Mouse (Mus musculus): ENCODE results near the gene Slc44a1. TPM values are rescaled to one million over a fixed set of nuclear protein-coding genes. Genes with fewer than 3 reads are reported as not detected.

Slc44a1 gene
- total and polyA plus RNA-seq, 2 experiments: 16.3 to 32.9 TPM

GRCm38 (mm10) chr4:53446216-53446615, 6.0 kb downstream of the Slc44a1 start:
- Histone ChIP-seq H3K27ac (replicated peaks; ENCODE audit: insufficient read depth, low read depth, low read length) (no peak overlapping the region), H3K4me1 (ENCODE audit: control insufficient read depth, insufficient read depth, low read length) (no peaks in the 10 kb centered on the region), H3K27me3 (ENCODE audit: control insufficient read depth, insufficient read depth, low read length) (no peaks in the 10 kb centered on the region), H3K79me2 (ENCODE audit: control insufficient read depth, insufficient read depth, low read length) (peaks cover 31% of the 10 kb centered on the region; the same call in 1 of the 2 replicates), H3K4me3 (ENCODE audit: insufficient read depth, low read depth, low read length) (no peak overlapping the region), H3K36me3 (ENCODE audit: control insufficient read depth, insufficient read depth, low read length) (no peaks in the 10 kb centered on the region), H3K9ac (ENCODE audit: low read depth, low read length) (no peak overlapping the region)
- TF ChIP-seq POLR2A (IDR thresholded peaks at IDR 0.05; ENCODE audit: extremely low read depth, insufficient read depth, low read length): no peak
- TF ChIP-seq CTCF (IDR thresholded peaks at IDR 0.05; ENCODE audit: low read depth, low read length): no peak
- DNase-seq (ENCODE audit: extremely low read depth, low read depth, low spot score): no peak
- 90% methylated on average over 3 of the region's 3 CpGs for WGBS

- Histone ChIP-seq H3K27ac (replicated peaks; ENCODE audit: insufficient read depth, low read depth, low read length) (no peak overlapping the region), H3K4me3 (ENCODE audit: insufficient read depth, low read depth, low read length) (no peak overlapping the region)
- WGBS: 96% methylated on average over 4 of the region's 4 CpGs
Measured at GRCm38 (mm10) chr4:53447773-53448172, 7.6 kb downstream of the Slc44a1 start.

GRCm38 (mm10) chr4:53450736-53451135, 10.5 kb downstream of the Slc44a1 start:
- Histone ChIP-seq H3K36me3 (ENCODE audit: control insufficient read depth, insufficient read depth, low read length) (no peaks in the 10 kb centered on the region), H3K4me3 (ENCODE audit: insufficient read depth, low read depth, low read length) (no peak overlapping the region)
- WGBS: 97% methylated on average over 7 of the region's 7 CpGs

More at GRCm38 (mm10) chr4:53447773-53448172, 7.6 kb downstream of the Slc44a1 start:
- Histone ChIP-seq H3K36me3 (ENCODE audit: control insufficient read depth, insufficient read depth, low read length) (no peaks in the 10 kb centered on the region), H3K27me3 (ENCODE audit: control insufficient read depth, insufficient read depth, low read length) (no peaks in the 10 kb centered on the region), H3K79me2 (ENCODE audit: control insufficient read depth, insufficient read depth, low read length) (peaks cover 31% of the 10 kb centered on the region; the same call in 1 of the 2 replicates), H3K9ac (ENCODE audit: low read depth, low read length) (no peak overlapping the region), H3K4me1 (ENCODE audit: control insufficient read depth, insufficient read depth, low read length) (peaks cover 6% of the 10 kb centered on the region)
- TF ChIP-seq POLR2A (IDR thresholded peaks at IDR 0.05; ENCODE audit: extremely low read depth, insufficient read depth, low read length) (no peak), CTCF (IDR thresholded peaks at IDR 0.05; ENCODE audit: low read depth, low read length) (no peak)
- no peak for DNase-seq (ENCODE audit: extremely low read depth, low read depth, low spot score)

GRCm38 (mm10) chr4:53451887-53452286, 11.7 kb downstream of the Slc44a1 start:
- Histone ChIP-seq H3K4me3 (ENCODE audit: insufficient read depth, low read depth, low read length) (no peak overlapping the region), H3K9ac (ENCODE audit: low read depth, low read length) (no peak overlapping the region), H3K36me3 (ENCODE audit: control insufficient read depth, insufficient read depth, low read length) (no peaks in the 10 kb centered on the region), H3K27ac (replicated peaks; ENCODE audit: insufficient read depth, low read depth, low read length) (no peak overlapping the region), H3K4me1 (ENCODE audit: control insufficient read depth, insufficient read depth, low read length) (peaks cover 6% of the 10 kb centered on the region), H3K27me3 (ENCODE audit: control insufficient read depth, insufficient read depth, low read length) (no peaks in the 10 kb centered on the region), H3K79me2 (ENCODE audit: control insufficient read depth, insufficient read depth, low read length) (peaks cover 36% of the 10 kb centered on the region)
- WGBS: 18% methylated on average over 4 of the region's 4 CpGs
- peak; percentile 72 for DNase-seq (ENCODE audit: extremely low read depth, low read depth, low spot score)
- TF ChIP-seq POLR2A (IDR thresholded peaks at IDR 0.05; ENCODE audit: extremely low read depth, insufficient read depth, low read length) (no peak), CTCF (IDR thresholded peaks at IDR 0.05; ENCODE audit: low read depth, low read length) (peak; percentile 45)

More at GRCm38 (mm10) chr4:53450736-53451135, 10.5 kb downstream of the Slc44a1 start:
- peaks cover 6% of the 10 kb centered on the region for H3K4me1 ChIP-seq (ENCODE audit: control insufficient read depth, insufficient read depth, low read length)
- DNase-seq (ENCODE audit: extremely low read depth, low read depth, low spot score): no peak
- TF ChIP-seq POLR2A (IDR thresholded peaks at IDR 0.05; ENCODE audit: extremely low read depth, insufficient read depth, low read length): no peak
- no peak for TF ChIP-seq CTCF (IDR thresholded peaks at IDR 0.05; ENCODE audit: low read depth, low read length)
- H3K79me2 ChIP-seq (ENCODE audit: control insufficient read depth, insufficient read depth, low read length): peaks cover 40% of the 10 kb centered on the region
- H3K9ac ChIP-seq (ENCODE audit: low read depth, low read length): no peak overlapping the region
- H3K27ac ChIP-seq (replicated peaks; ENCODE audit: insufficient read depth, low read depth, low read length): no peak overlapping the region
- no peaks in the 10 kb centered on the region for H3K27me3 ChIP-seq (ENCODE audit: control insufficient read depth, insufficient read depth, low read length)

DNA sequence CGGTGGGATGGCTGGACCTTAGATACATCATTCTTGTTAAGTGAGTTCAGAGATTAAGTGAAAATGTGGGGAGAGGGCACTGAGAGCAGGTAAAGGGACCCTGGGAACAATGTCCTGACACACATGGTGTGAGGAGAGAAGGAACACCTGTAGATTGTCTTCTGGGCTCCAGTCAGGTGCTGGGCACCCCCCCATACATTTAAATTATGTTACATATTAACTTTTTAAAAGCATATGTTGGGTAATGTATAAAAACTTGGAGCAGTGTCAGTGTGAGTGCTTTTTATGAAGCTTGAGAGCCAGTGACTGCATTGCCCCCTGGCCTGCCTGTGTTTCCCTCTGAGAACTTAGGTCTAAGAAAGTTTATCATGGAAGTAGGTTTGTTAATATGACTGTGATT, 12.2 kb downstream of the Slc44a1 start:
- Histone ChIP-seq H3K79me2 (ENCODE audit: control insufficient read depth, insufficient read depth, low read length) (peaks cover 36% of the 10 kb centered on the region), H3K9ac (ENCODE audit: low read depth, low read length) (no peak overlapping the region), H3K27ac (replicated peaks; ENCODE audit: insufficient read depth, low read depth, low read length) (no peak overlapping the region), H3K27me3 (ENCODE audit: control insufficient read depth, insufficient read depth, low read length) (no peaks in the 10 kb centered on the region), H3K36me3 (ENCODE audit: control insufficient read depth, insufficient read depth, low read length) (no peaks in the 10 kb centered on the region), H3K4me3 (ENCODE audit: insufficient read depth, low read depth, low read length) (no peak overlapping the region), H3K4me1 (ENCODE audit: control insufficient read depth, insufficient read depth, low read length) (peaks cover 6% of the 10 kb centered on the region)
- TF ChIP-seq POLR2A (IDR thresholded peaks at IDR 0.05; ENCODE audit: extremely low read depth, insufficient read depth, low read length) (no peak), CTCF (IDR thresholded peaks at IDR 0.05; ENCODE audit: low read depth, low read length) (no peak)
- WGBS: 76% methylated on average over 1 of the region's 1 CpGs
- DNase-seq (ENCODE audit: extremely low read depth, low read depth, low spot score): no peak

DNA sequence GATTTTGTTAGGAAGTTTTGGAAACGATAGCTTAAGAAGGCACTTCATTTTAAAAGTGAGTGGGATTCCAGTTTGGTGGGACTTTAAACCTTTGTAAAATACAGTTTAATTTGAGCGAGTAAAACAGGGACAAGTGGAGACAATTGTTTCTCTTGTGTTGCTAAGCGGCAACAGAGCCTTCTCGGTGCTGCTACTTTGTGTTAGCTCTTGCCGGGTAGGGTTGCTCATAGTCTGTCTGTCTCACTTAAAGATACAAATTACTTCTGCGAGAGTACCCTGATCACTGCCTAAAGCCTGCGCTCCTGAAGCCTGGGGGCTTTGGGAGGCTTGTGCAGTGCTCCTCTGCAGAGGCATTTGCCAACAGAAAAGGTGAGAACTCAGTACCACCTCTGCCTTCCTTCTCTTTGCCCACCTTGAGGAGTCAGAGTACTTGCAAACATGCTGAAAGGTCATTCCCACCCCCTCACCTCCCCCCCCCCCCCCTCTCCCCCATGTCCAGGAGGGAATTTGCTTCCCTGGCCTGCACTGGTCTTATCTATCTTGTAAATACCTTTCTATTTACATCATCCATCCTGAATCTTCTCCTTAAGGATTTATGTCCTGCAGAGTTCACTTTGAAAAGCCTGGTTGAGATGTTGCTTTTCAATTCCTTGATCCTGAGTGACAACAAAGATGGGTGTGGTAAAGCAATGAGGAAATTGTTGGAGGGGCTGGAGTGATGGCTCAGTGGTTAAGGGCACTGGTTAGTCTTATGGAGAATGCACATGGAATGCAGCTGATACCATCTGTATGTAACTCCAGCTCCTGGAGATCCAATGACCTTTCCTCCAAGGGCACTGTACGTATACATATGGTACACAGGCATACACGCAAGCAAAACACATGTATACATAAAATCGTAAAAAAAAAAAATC, 13.0 kb downstream of the Slc44a1 start:
- no peak for DNase-seq (ENCODE audit: extremely low read depth, low read depth, low spot score)
- 80% methylated on average over 10 of the region's 10 CpGs for WGBS
- H3K9ac ChIP-seq (ENCODE audit: low read depth, low read length): no peak overlapping the region

More for the DNA sequence above, 13.0 kb downstream of the Slc44a1 start:
- Histone ChIP-seq H3K79me2 (ENCODE audit: control insufficient read depth, insufficient read depth, low read length) (peaks cover 36% of the 10 kb centered on the region), H3K27me3 (ENCODE audit: control insufficient read depth, insufficient read depth, low read length) (no peaks in the 10 kb centered on the region), H3K4me3 (ENCODE audit: insufficient read depth, low read depth, low read length) (no peak overlapping the region), H3K27ac (replicated peaks; ENCODE audit: insufficient read depth, low read depth, low read length) (no peak overlapping the region), H3K4me1 (ENCODE audit: control insufficient read depth, insufficient read depth, low read length) (peaks cover 6% of the 10 kb centered on the region), H3K36me3 (ENCODE audit: control insufficient read depth, insufficient read depth, low read length) (no peaks in the 10 kb centered on the region)
- no peak for TF ChIP-seq CTCF (IDR thresholded peaks at IDR 0.05; ENCODE audit: low read depth, low read length)
